In genomic region chr17:46858749-46859444, GRCm38 (mm10) we compare ENCODE assay signal across 8 mouse cellular contexts. TPM values are rescaled to one million over a fixed set of nuclear protein-coding genes. Genes with fewer than 3 reads are reported as not detected.
DNase-seq lines count a peak whose midpoint lies in the region; ATAC-seq and TF ChIP-seq lines count a peak whose summit lies in the region.

No protein-coding gene starts in this region.

- peak overlapping the region; percentile 69 for H3K4me2 ChIP-seq in forebrain, embryonic 14.5 days (ENCODE audit: low read length)
- peak overlapping the region; percentile 73 for H3K4me2 ChIP-seq in liver, embryonic 16.5 days (ENCODE audit: low read depth, low read length)

- H3K9ac ChIP-seq in forebrain, embryonic 14.5 days (ENCODE audit: low read length) = peak overlapping the region; percentile 100
- peak overlapping the region; percentile 99 for H3K9ac ChIP-seq in liver, embryonic 16.5 days (ENCODE audit: low read depth, low read length)

- H3K36me3 ChIP-seq in erythroblast, embryonic 14.5 days (ENCODE audit: control insufficient read depth) = peaks cover 7% of the 10 kb centered on the region
- H3K36me3 ChIP-seq in C2C12 (ENCODE audit: control insufficient read depth, insufficient read depth) = peaks cover 3% of the 10 kb centered on the region
- H3K36me3 ChIP-seq in forebrain, embryonic 14.5 days (ENCODE audit: control insufficient read depth, insufficient read depth, low read length) = no peaks in the 10 kb centered on the region; the same call in 1 of the 2 replicates
- no peaks in the 10 kb centered on the region for H3K36me3 ChIP-seq in liver, embryonic 16.5 days (ENCODE audit: control insufficient read depth, insufficient read depth)

- H3K27me3 ChIP-seq in erythroblast, embryonic 14.5 days (ENCODE audit: control insufficient read depth) = no peaks in the 10 kb centered on the region
- no peaks in the 10 kb centered on the region for H3K27me3 ChIP-seq in C2C12 (ENCODE audit: control insufficient read depth, insufficient read depth, insufficient read length)
- H3K27me3 ChIP-seq in forebrain, embryonic 14.5 days (replicated peaks; ENCODE audit: control insufficient read depth, insufficient read depth, low read length) = no peaks in the 10 kb centered on the region
- H3K27me3 ChIP-seq in liver, embryonic 16.5 days (ENCODE audit: control insufficient read depth, insufficient read depth, low read depth, low read length) = no peaks in the 10 kb centered on the region

- H3K27ac ChIP-seq in forebrain, embryonic 14.5 days (ENCODE audit: low read depth, low read length) = peak overlapping the region; percentile 100
- H3K27ac ChIP-seq in liver, embryonic 16.5 days (ENCODE audit: low read length) = peak overlapping the region; percentile 97

- TF ChIP-seq CTCF in C2C12 (IDR thresholded peaks at IDR 0.05; ENCODE audit: control insufficient read depth, insufficient read depth, insufficient read length) = no peak

- DNase-seq in forebrain, embryonic 14.5 days (ENCODE audit: low spot score) = peak; percentile 50
- no peak for DNase-seq in right cerebral cortex, postnatal 36 days (ENCODE audit: low spot score in 2 of 2)
- no peak for DNase-seq in frontal cortex, postnatal 36 days (ENCODE audit: low spot score in 2 of 2)
- DNase-seq in gastrocnemius, adult 8-10 months (ENCODE audit: low spot score in 2 of 2) = no peak

- H3K9me3 ChIP-seq in erythroblast, embryonic 14.5 days (ENCODE audit: control insufficient read depth, low read length) = no peaks in the 10 kb centered on the region
- no peaks in the 10 kb centered on the region for H3K9me3 ChIP-seq in forebrain, embryonic 14.5 days (replicated peaks; ENCODE audit: control insufficient read depth, low read length)
- no peaks in the 10 kb centered on the region for H3K9me3 ChIP-seq in liver, embryonic 16.5 days (replicated peaks; ENCODE audit: control insufficient read depth, low read length)

- peaks cover 36% of the 10 kb centered on the region for H3K79me2 ChIP-seq in C2C12 (ENCODE audit: control insufficient read depth, insufficient read depth)

- no peak overlapping the region for H3ac ChIP-seq in C2C12 (ENCODE audit: control insufficient read depth, insufficient read length, low read depth)

- ATAC-seq in erythroblast, adult 5-6 weeks (replicated peaks; ENCODE audit: low FRiP score, poor library complexity, severe bottlenecking) = no peak
- no peak for ATAC-seq in forebrain, embryonic 14.5 days
- ATAC-seq in liver, embryonic 16.5 days (ENCODE audit: low read depth) = no peak

- peak overlapping the region; percentile 77 for H3K4me3 ChIP-seq in erythroblast, embryonic 14.5 days (replicated peaks)
- H3K4me3 ChIP-seq in C2C12 (ENCODE audit: insufficient read depth, poor library complexity, severe bottlenecking) = peak overlapping the region; percentile 97
- peak overlapping the region; percentile 98 for H3K4me3 ChIP-seq in forebrain, embryonic 14.5 days (ENCODE audit: low read depth, low read length)
- H3K4me3 ChIP-seq in liver, embryonic 16.5 days (ENCODE audit: low read depth, low read length) = peak overlapping the region; percentile 86

- WGBS in forebrain, embryonic 14.5 days = 17% methylated on average over 9 of the region's 9 CpGs
- WGBS in liver, embryonic 16.5 days (ENCODE audit: insufficient replicate concordance) = 18% methylated on average over 9 of the region's 9 CpGs

- peaks cover 29% of the 10 kb centered on the region for H3K79me3 ChIP-seq in C2C12 (ENCODE audit: low read depth)

- H3K4me1 ChIP-seq in erythroblast, embryonic 14.5 days (ENCODE audit: control insufficient read depth) = peaks cover 34% of the 10 kb centered on the region
- peaks cover 26% of the 10 kb centered on the region for H3K4me1 ChIP-seq in forebrain, embryonic 14.5 days (ENCODE audit: control insufficient read depth, insufficient read depth, low read length)
- H3K4me1 ChIP-seq in liver, embryonic 16.5 days (ENCODE audit: control insufficient read depth, low read depth, low read length) = peaks cover 22% of the 10 kb centered on the region

TF ChIP-seq in C2C12, 6 proteins besides CTCF, POLR2A, EP300 and RAD21:
- TF ChIP-seq FOSL1 (IDR thresholded peaks at IDR 0.05; ENCODE audit: insufficient read depth, low read length, poor library complexity, severe bottlenecking) = no peak
- no peak for TF ChIP-seq MYOG (IDR thresholded peaks at IDR 0.05; ENCODE audit: control insufficient read depth, extremely low read depth, insufficient read length)
- no peak for TF ChIP-seq USF1 (IDR thresholded peaks at IDR 0.05; ENCODE audit: low read depth)
- no peak for TF ChIP-seq MYOD1 (IDR thresholded peaks at IDR 0.05; ENCODE audit: control insufficient read depth, insufficient read length, low read depth)
- no peak for TF ChIP-seq MAX (IDR thresholded peaks at IDR 0.05)
- no peak for TF ChIP-seq CEBPB (IDR thresholded peaks at IDR 0.05; ENCODE audit: low read depth)
TF ChIP-seq in C2C12: peak in this region for 0.

RNA-seq across cellular contexts. Expression of gene Bicral, which starts 0.6 kb away (rescaled TPM):
- polyA plus RNA-seq in erythroblast, embryonic 14.5 days (2012) = 0.30 and 0.33 TPM in 2 replicates
- total RNA-seq in erythroblast, adult 5-6 weeks (2015; ENCODE audit: low replicate concordance) = 6.5 and 7.5 TPM in 2 replicates
- 3.7 and 4.0 TPM in 2 replicates for total RNA-seq in erythroblast, adult 5-6 weeks (2017; ENCODE audit: low replicate concordance)
- 3.9 TPM for polyA plus RNA-seq in C2C12 (2012; fragmentation: generic; extraction: Trizol)
- polyA plus RNA-seq in forebrain, embryonic 14.5 days (2014; fragmentation: Nextera tagmentation; extraction: Ambion mirVana) = 7.5 and 8.5 TPM in 2 replicates
- 2.4 and 2.5 TPM in 2 replicates for polyA plus RNA-seq in liver, embryonic 16.5 days (2015; fragmentation: Nextera tagmentation; extraction: Ambion mirVana)
- 10 to 100 TPM; 11.2 to 15.0 (median 12.5) TPM for total RNA-seq in gastrocnemius, adult 8-10 months (2022)

RNA-seq across cellular contexts. Expression of gene Tbcc, which starts 31.6 kb away (rescaled TPM):
- 2.2 and 2.3 TPM in 2 replicates for polyA plus RNA-seq in erythroblast, embryonic 14.5 days (2012)
- total RNA-seq in erythroblast, adult 5-6 weeks (2015; ENCODE audit: low replicate concordance) = 2.3 and 8.1 TPM in 2 replicates
- total RNA-seq in erythroblast, adult 5-6 weeks (2017; ENCODE audit: low replicate concordance) = 1.7 and 5.4 TPM in 2 replicates
- polyA plus RNA-seq in C2C12 (2012; fragmentation: generic; extraction: Trizol) = 46.8 TPM
- polyA plus RNA-seq in forebrain, embryonic 14.5 days (2014; fragmentation: Nextera tagmentation; extraction: Ambion mirVana) = 66.4 TPM in 2 replicates
- polyA plus RNA-seq in liver, embryonic 16.5 days (2015; fragmentation: Nextera tagmentation; extraction: Ambion mirVana) = 15.5 and 16.3 TPM in 2 replicates
- total RNA-seq in gastrocnemius, adult 8-10 months (2022) = 1 to 10 TPM; 7.4 to 9.4 (median 7.9) TPM

RNA-seq across cellular contexts. Expression of gene Prph2, which starts 51.4 kb away (rescaled TPM):
- polyA plus RNA-seq in erythroblast, embryonic 14.5 days (2012) = not detected in 2 replicates
- total RNA-seq in erythroblast, adult 5-6 weeks (2015; ENCODE audit: low replicate concordance) = not detected in 2 replicates
- total RNA-seq in erythroblast, adult 5-6 weeks (2017; ENCODE audit: low replicate concordance) = not detected in 2 replicates
- polyA plus RNA-seq in C2C12 (2012; fragmentation: generic; extraction: Trizol) = 0.01 TPM
- polyA plus RNA-seq in forebrain, embryonic 14.5 days (2014; fragmentation: Nextera tagmentation; extraction: Ambion mirVana) = not detected in 2 replicates
- not detected in 2 replicates for polyA plus RNA-seq in liver, embryonic 16.5 days (2015; fragmentation: Nextera tagmentation; extraction: Ambion mirVana)
- total RNA-seq in gastrocnemius, adult 8-10 months (2022) = not detected
